Mouse (Mus musculus) thymus, postnatal 4 days (tissue): ENCODE measurements at regions not wholly inside any gene's neighbourhood (a gene's known extent, or its start where the extent isn't known, plus 50 kb on each side); places are given as distances from the start of the nearest gene placed in this dataset.

ENCODE experiments used
- DNase-seq: peaks from one replicate; pipeline ENCODE4 v3.0.0; 2021

- DNase-seq: no peak
Observed at GRCm38 (mm10) chr2:106458003-106458402, 235.1 kb upstream of the Mpped2 start.

- no peak for DNase-seq
Observed at GRCm38 (mm10) chr2:106461021-106461420, 232.0 kb upstream of the Mpped2 start.

- peak; percentile 7 for DNase-seq
Observed at GRCm38 (mm10) chr2:106461490-106461889, 231.6 kb upstream of the Mpped2 start.

GRCm38 (mm10) chr2:106461973-106462637, 231.0 kb upstream of the Mpped2 start:
- no peak for DNase-seq

GRCm38 (mm10) chr2:106465055-106465454, 228.0 kb upstream of the Mpped2 start:
- no peak for DNase-seq

- no peak for DNase-seq
Observed at GRCm38 (mm10) chr2:106465831-106466230, 227.2 kb upstream of the Mpped2 start.

GRCm38 (mm10) chr2:106469196-106469595, 223.9 kb upstream of the Mpped2 start:
- DNase-seq: no peak

GRCm38 (mm10) chr2:106473458-106473857, 219.6 kb upstream of the Mpped2 start:
- DNase-seq: no peak

- DNase-seq: no peak
Observed at GRCm38 (mm10) chr2:106477991-106478390, 215.1 kb upstream of the Mpped2 start.

GRCm38 (mm10) chr2:106487335-106488082, 205.6 kb upstream of the Mpped2 start:
- no peak for DNase-seq

- DNase-seq: no peak
Observed at GRCm38 (mm10) chr2:106498735-106499134, 194.3 kb upstream of the Mpped2 start.

GRCm38 (mm10) chr2:106499227-106499928, 193.7 kb upstream of the Mpped2 start:
- DNase-seq: no peak

- no peak for DNase-seq
Observed at GRCm38 (mm10) chr2:106504933-106505420, 188.1 kb upstream of the Mpped2 start.

- DNase-seq: no peak
Observed at GRCm38 (mm10) chr2:106511889-106512288, 181.2 kb upstream of the Mpped2 start.

- DNase-seq: no peak
Observed at GRCm38 (mm10) chr2:106512338-106513024, 180.6 kb upstream of the Mpped2 start.

- no peak for DNase-seq
Observed at GRCm38 (mm10) chr2:106513025-106513386, 180.1 kb upstream of the Mpped2 start.

GRCm38 (mm10) chr2:106517224-106517623, 175.8 kb upstream of the Mpped2 start:
- no peak for DNase-seq

- DNase-seq: no peak
Observed at GRCm38 (mm10) chr2:106522961-106523360, 170.1 kb upstream of the Mpped2 start.

GRCm38 (mm10) chr2:106527008-106527407, 166.1 kb upstream of the Mpped2 start:
- no peak for DNase-seq

- no peak for DNase-seq
Observed at GRCm38 (mm10) chr2:106529247-106529646, 163.8 kb upstream of the Mpped2 start.

- no peak for DNase-seq
Observed at GRCm38 (mm10) chr2:106529746-106530145, 163.3 kb upstream of the Mpped2 start.

- no peak for DNase-seq
Observed at GRCm38 (mm10) chr2:106538329-106538728, 154.7 kb upstream of the Mpped2 start.

GRCm38 (mm10) chr2:106540176-106540575, 152.9 kb upstream of the Mpped2 start:
- DNase-seq: no peak
